Mouse (Mus musculus) G1E (cell line): Measurements from ENCODE around the gene Ephx3.

Experiments
- CTCF ChIP-seq: IDR thresholded peaks from 2 replicates; pipeline ENCODE4 v1.5.1; 2012; ENCODE audit warnings: low read depth, low read length, inconsistent platforms, mixed read lengths
- GATA1 ChIP-seq: IDR thresholded peaks from 2 replicates; pipeline ENCODE4 v1.6.1; 2012; ENCODE audit warnings: borderline replicate concordance, low read length, inconsistent platforms, mixed read lengths
- POLR2AphosphoS5 ChIP-seq: IDR thresholded peaks from 2 replicates; pipeline ENCODE4 v1.6.1; 2012; ENCODE audit warnings: low read depth, low read length, inconsistent platforms; ENCODE audit not compliant: insufficient replicate concordance

GRCm38 (mm10) chr17:32205345-32205744 is 16.0 kb upstream of the Ephx3 start:
- TF ChIP-seq CTCF (no peak), GATA1 (no peak), POLR2AphosphoS5 (no peak)
